Mouse (Mus musculus): ENCODE results near the gene Srsf10.

Srsf10 gene

GRCm38 (mm10) chr4:135828491-135828890 is 27.1 kb upstream of the Srsf10 start:
- Histone ChIP-seq H3K36me3 (ENCODE audit: insufficient read depth, low read length) (no peaks in the 10 kb centered on the region), H3K9me3 (ENCODE audit: low read length) (no peaks in the 10 kb centered on the region), H3K27me3 (ENCODE audit: insufficient read depth, low read length) (no peaks in the 10 kb centered on the region), H3K4me3 (replicated peaks; ENCODE audit: low read length) (peak overlapping the region; percentile 52), H3K4me1 (replicated peaks; ENCODE audit: low read depth, low read length) (peaks cover 44% of the 10 kb centered on the region)
- TF ChIP-seq POU5F1 (IDR thresholded peaks at IDR 0.05; ENCODE audit: borderline replicate concordance, low read length) (no peak), CTCF (conservative IDR thresholded peaks at IDR 0.05; ENCODE audit: low read length) (no peak), NANOG (IDR thresholded peaks at IDR 0.05; ENCODE audit: borderline replicate concordance, low read length) (no peak)

GRCm38 (mm10) chr4:135832070-135832469 is 23.5 kb upstream of the Srsf10 start:
- Histone ChIP-seq H3K27me3 (ENCODE audit: insufficient read depth, low read length) (no peaks in the 10 kb centered on the region), H3K4me1 (replicated peaks; ENCODE audit: low read depth, low read length) (peaks cover 41% of the 10 kb centered on the region), H3K4me3 (replicated peaks; ENCODE audit: low read length) (no peak overlapping the region), H3K36me3 (ENCODE audit: insufficient read depth, low read length) (no peaks in the 10 kb centered on the region), H3K9me3 (ENCODE audit: low read length) (no peaks in the 10 kb centered on the region)
- TF ChIP-seq CTCF (conservative IDR thresholded peaks at IDR 0.05; ENCODE audit: low read length): no peak
- no peak for TF ChIP-seq POU5F1 (IDR thresholded peaks at IDR 0.05; ENCODE audit: borderline replicate concordance, low read length)
- no peak for TF ChIP-seq NANOG (IDR thresholded peaks at IDR 0.05; ENCODE audit: borderline replicate concordance, low read length)

- peaks cover 44% of the 10 kb centered on the region for H3K4me1 ChIP-seq (replicated peaks; ENCODE audit: low read depth, low read length)
Observed at GRCm38 (mm10) chr4:135833301-135834123, 22.0 kb upstream of the Srsf10 start.

GRCm38 (mm10) chr4:135834124-135834717 is 21.3 kb upstream of the Srsf10 start:
- TF ChIP-seq CTCF (conservative IDR thresholded peaks at IDR 0.05; ENCODE audit: low read length) (no peak), POU5F1 (IDR thresholded peaks at IDR 0.05; ENCODE audit: borderline replicate concordance, low read length) (no peak), NANOG (IDR thresholded peaks at IDR 0.05; ENCODE audit: borderline replicate concordance, low read length) (no peak)
- peaks cover 44% of the 10 kb centered on the region for H3K4me1 ChIP-seq (replicated peaks; ENCODE audit: low read depth, low read length)
- no peaks in the 10 kb centered on the region for H3K36me3 ChIP-seq (ENCODE audit: insufficient read depth, low read length)
- H3K27me3 ChIP-seq (ENCODE audit: insufficient read depth, low read length): no peaks in the 10 kb centered on the region
- no peak overlapping the region for H3K4me3 ChIP-seq (replicated peaks; ENCODE audit: low read length)
- no peaks in the 10 kb centered on the region for H3K9me3 ChIP-seq (ENCODE audit: low read length)

More at GRCm38 (mm10) chr4:135833301-135834123, 22.0 kb upstream of the Srsf10 start:
- no peak for TF ChIP-seq CTCF (conservative IDR thresholded peaks at IDR 0.05; ENCODE audit: low read length)
- no peak for TF ChIP-seq POU5F1 (IDR thresholded peaks at IDR 0.05; ENCODE audit: borderline replicate concordance, low read length)
- TF ChIP-seq NANOG (IDR thresholded peaks at IDR 0.05; ENCODE audit: borderline replicate concordance, low read length): no peak
- no peaks in the 10 kb centered on the region for H3K9me3 ChIP-seq (ENCODE audit: low read length)
- H3K36me3 ChIP-seq (ENCODE audit: insufficient read depth, low read length): no peaks in the 10 kb centered on the region
- H3K4me3 ChIP-seq (replicated peaks; ENCODE audit: low read length): no peak overlapping the region
- H3K27me3 ChIP-seq (ENCODE audit: insufficient read depth, low read length): no peaks in the 10 kb centered on the region

GRCm38 (mm10) chr4:135838925-135839292 is 16.6 kb upstream of the Srsf10 start:
- TF ChIP-seq NANOG (IDR thresholded peaks at IDR 0.05; ENCODE audit: borderline replicate concordance, low read length) (no peak), POU5F1 (IDR thresholded peaks at IDR 0.05; ENCODE audit: borderline replicate concordance, low read length) (no peak), CTCF (conservative IDR thresholded peaks at IDR 0.05; ENCODE audit: low read length) (no peak)
- peaks cover 7% of the 10 kb centered on the region for H3K9me3 ChIP-seq (ENCODE audit: low read length)
- no peaks in the 10 kb centered on the region for H3K27me3 ChIP-seq (ENCODE audit: insufficient read depth, low read length)
- H3K36me3 ChIP-seq (ENCODE audit: insufficient read depth, low read length): no peaks in the 10 kb centered on the region
- H3K4me1 ChIP-seq (replicated peaks; ENCODE audit: low read depth, low read length): peaks cover 26% of the 10 kb centered on the region
- no peak overlapping the region for H3K4me3 ChIP-seq (replicated peaks; ENCODE audit: low read length)

- peaks cover 26% of the 10 kb centered on the region for H3K4me1 ChIP-seq (replicated peaks; ENCODE audit: low read depth, low read length)
- H3K36me3 ChIP-seq (ENCODE audit: insufficient read depth, low read length): no peaks in the 10 kb centered on the region
- H3K27me3 ChIP-seq (ENCODE audit: insufficient read depth, low read length): no peaks in the 10 kb centered on the region
- H3K9me3 ChIP-seq (ENCODE audit: low read length): peaks cover 7% of the 10 kb centered on the region
- H3K4me3 ChIP-seq (replicated peaks; ENCODE audit: low read length): no peak overlapping the region
- no peak for TF ChIP-seq CTCF (conservative IDR thresholded peaks at IDR 0.05; ENCODE audit: low read length)
- TF ChIP-seq NANOG (IDR thresholded peaks at IDR 0.05; ENCODE audit: borderline replicate concordance, low read length): no peak
- no peak for TF ChIP-seq POU5F1 (IDR thresholded peaks at IDR 0.05; ENCODE audit: borderline replicate concordance, low read length)
Observed at GRCm38 (mm10) chr4:135839293-135840011, 16.1 kb upstream of the Srsf10 start.

GRCm38 (mm10) chr4:135844400-135844799 is 11.1 kb upstream of the Srsf10 start:
- Histone ChIP-seq H3K36me3 (ENCODE audit: insufficient read depth, low read length) (no peaks in the 10 kb centered on the region), H3K4me1 (replicated peaks; ENCODE audit: low read depth, low read length) (peaks cover 12% of the 10 kb centered on the region), H3K27me3 (ENCODE audit: insufficient read depth, low read length) (peaks cover 2% of the 10 kb centered on the region; the same call in 1 of the 2 replicates), H3K9me3 (ENCODE audit: low read length) (peaks cover 15% of the 10 kb centered on the region), H3K4me3 (replicated peaks; ENCODE audit: low read length) (no peak overlapping the region)
- TF ChIP-seq POU5F1 (IDR thresholded peaks at IDR 0.05; ENCODE audit: borderline replicate concordance, low read length): no peak
- TF ChIP-seq NANOG (IDR thresholded peaks at IDR 0.05; ENCODE audit: borderline replicate concordance, low read length): no peak
- no peak for TF ChIP-seq CTCF (conservative IDR thresholded peaks at IDR 0.05; ENCODE audit: low read length)

GRCm38 (mm10) chr4:135847581-135847980 is 8.0 kb upstream of the Srsf10 start:
- Histone ChIP-seq H3K4me3 (replicated peaks; ENCODE audit: low read length) (no peak overlapping the region), H3K36me3 (ENCODE audit: insufficient read depth, low read length) (no peaks in the 10 kb centered on the region), H3K4me1 (replicated peaks; ENCODE audit: low read depth, low read length) (peaks cover 20% of the 10 kb centered on the region), H3K27me3 (ENCODE audit: insufficient read depth, low read length) (peaks cover 2% of the 10 kb centered on the region; the same call in 1 of the 2 replicates), H3K9me3 (ENCODE audit: low read length) (peaks cover 7% of the 10 kb centered on the region)
- no peak for TF ChIP-seq CTCF (conservative IDR thresholded peaks at IDR 0.05; ENCODE audit: low read length)
- TF ChIP-seq POU5F1 (IDR thresholded peaks at IDR 0.05; ENCODE audit: borderline replicate concordance, low read length): no peak
- no peak for TF ChIP-seq NANOG (IDR thresholded peaks at IDR 0.05; ENCODE audit: borderline replicate concordance, low read length)
